ENCODE assay signal across 10 mouse cellular contexts in genomic region chr19:3451649-3452048, GRCm38 (mm10). TPM values are rescaled to one million over a fixed set of nuclear protein-coding genes. Genes with fewer than 3 reads are reported as not detected.
DNase-seq lines count a peak whose midpoint lies in the region; ATAC-seq lines count a peak whose summit lies in the region.
"Had no signal": no experiment of that assay in that cellular context is flagged by ENCODE, and none has a peak within 500 bp of the region (broad histone marks: within the 10 kb centered on the region; RNA-seq: fewer than 3 reads in every experiment).

No protein-coding gene starts in this region.

- no peak overlapping the region for H3K9ac ChIP-seq in neural tube, embryonic 11.5 days (ENCODE audit: low read length)
- no peak overlapping the region for H3K9ac ChIP-seq in midbrain, embryonic 13.5 days (replicated peaks)

- no peak overlapping the region for H3K4me2 ChIP-seq in neural tube, embryonic 11.5 days (ENCODE audit: low read depth)
- H3K4me2 ChIP-seq in midbrain, embryonic 13.5 days (replicated peaks) = no peak overlapping the region

- 59% methylated on average over 6 of the region's 6 CpGs for WGBS in neural tube, embryonic 11.5 days
- 66% methylated on average over 6 of the region's 6 CpGs for WGBS in hindbrain, embryonic 10.5 days
- WGBS in midbrain, embryonic 13.5 days = 67% methylated on average over 6 of the region's 6 CpGs

- no peaks in the 10 kb centered on the region for H3K27me3 ChIP-seq in neural tube, embryonic 11.5 days (ENCODE audit: control insufficient read depth, insufficient read depth, low read length)
- H3K27me3 ChIP-seq in hindbrain, embryonic 10.5 days (ENCODE audit: insufficient read depth, poor library complexity, severe bottlenecking) = no peaks in the 10 kb centered on the region
- H3K27me3 ChIP-seq in midbrain, embryonic 13.5 days = no peaks in the 10 kb centered on the region
- H3K27me3 ChIP-seq: Patski had no signal

- H3K9me3 ChIP-seq in neural tube, embryonic 11.5 days (ENCODE audit: control insufficient read depth, low read length) = no peaks in the 10 kb centered on the region
- 0 out of 2 replicates have a peak, but pooled peaks cover 7% of the 10 kb centered on the region for H3K9me3 ChIP-seq in hindbrain, embryonic 10.5 days
- H3K9me3 ChIP-seq in midbrain, embryonic 13.5 days = no peaks in the 10 kb centered on the region

- H3K4me1 ChIP-seq in neural tube, embryonic 11.5 days (ENCODE audit: control insufficient read depth, insufficient read depth, low read length) = no peaks in the 10 kb centered on the region
- H3K4me1 ChIP-seq in hindbrain, embryonic 10.5 days (replicated peaks) = no peaks in the 10 kb centered on the region
- no peaks in the 10 kb centered on the region; the same call in 1 of the 2 replicates for H3K4me1 ChIP-seq in midbrain, embryonic 13.5 days (replicated peaks)

- ATAC-seq in neural tube, embryonic 11.5 days (ENCODE audit: insufficient read depth, low FRiP score, low TSS enrichment) = no peak
- ATAC-seq in midbrain, embryonic 13.5 days = peak; percentile 59
- no peak for ATAC-seq in monocyte, adult 5-6 weeks (replicated peaks; ENCODE audit: insufficient number of reproducible peaks, low FRiP score, low TSS enrichment, poor library complexity, severe bottlenecking)

- DNase-seq in neural tube, embryonic 11.5 days (ENCODE audit: low spot score) = no peak
- DNase-seq in neural tube, embryonic 10.5 days (ENCODE audit: extremely low spot score, low spot score) = no peak
- DNase-seq in hindbrain, embryonic 10.5 days (ENCODE audit: low spot score) = peak; percentile 29
- peak; percentile 76 to 85 for DNase-seq in thymus, postnatal 36 days
- no peak for DNase-seq in heart, adult 11 months
- no peak for DNase-seq in gastrocnemius, postnatal 25 days

- H3K36me3 ChIP-seq in neural tube, embryonic 11.5 days (ENCODE audit: control insufficient read depth, insufficient read depth, low read length) = peaks cover under 1% of the 10 kb centered on the region
- H3K36me3 ChIP-seq in hindbrain, embryonic 10.5 days = peaks cover 39% of the 10 kb centered on the region
- H3K36me3 ChIP-seq in midbrain, embryonic 13.5 days = peaks cover 35% of the 10 kb centered on the region

- 0 out of 2 replicates have a peak overlapping the region, but pooled peaks have one; percentile 39 for H3K27ac ChIP-seq in neural tube, embryonic 11.5 days (ENCODE audit: low read depth, low read length)
- no peak overlapping the region for H3K27ac ChIP-seq in hindbrain, embryonic 10.5 days
- peak overlapping the region; percentile 4; the same call in 1 of the 2 replicates for H3K27ac ChIP-seq in midbrain, embryonic 13.5 days
- H3K27ac ChIP-seq: macrophage had no signal

- no peak overlapping the region for H3K4me3 ChIP-seq in neural tube, embryonic 11.5 days (ENCODE audit: low read depth, low read length)
- no peak overlapping the region for H3K4me3 ChIP-seq in hindbrain, embryonic 10.5 days
- no peak overlapping the region for H3K4me3 ChIP-seq in midbrain, embryonic 13.5 days (replicated peaks)

RNA-seq across cellular contexts. Expression of gene Gal, which starts 37.3 kb away (rescaled TPM):
- 4.0 and 5.3 TPM in 2 replicates for polyA plus RNA-seq in neural tube, embryonic 11.5 days (2014; fragmentation: Nextera tagmentation; extraction: Ambion mirVana)
- polyA plus RNA-seq in hindbrain, embryonic 10.5 days (2016; fragmentation: Nextera tagmentation; extraction: Ambion mirVana) = 1.8 and 4.8 TPM in 2 replicates
- 4.0 and 4.7 TPM in 2 replicates for polyA plus RNA-seq in midbrain, embryonic 13.5 days (2015; fragmentation: Nextera tagmentation; extraction: Ambion mirVana)
- not detected in 3 replicates for total RNA-seq in monocyte, adult 5-6 weeks (2017)
- total RNA-seq in gastrocnemius, postnatal 25 days (2021) = under 1 TPM; 0.49 to 0.72 TPM
- polyA plus RNA-seq: macrophage, Patski had no signal

Comparison
In these comparisons a context has a peak if more than half of its experiments do, and no peak if none do; other contexts are left out.
1. DNase-seq: peak in hindbrain, embryonic 10.5 days (single experiment) and thymus, postnatal 36 days (2 of 2); none in neural tube, embryonic 11.5 days (single experiment), neural tube, embryonic 10.5 days (single experiment), heart, adult 11 months (single experiment) and gastrocnemius, postnatal 25 days (single experiment).